Mouse (Mus musculus) spleen, postnatal 4 days (tissue): ENCODE measurements around the gene Rep15.
A peak's percentile ranks its signal among the peaks of the same experiment; 100 is the strongest.

ENCODE experiments used
- DNase-seq, 2 experiments: peaks; one replicate each; pipeline ENCODE4 v3.0.0; 2022; ENCODE audit warnings: low spot score in 2 of 2

The Rep15 gene

GRCm38 (mm10) chr6:147029591-147029990 is 2.8 kb upstream of the Rep15 start:
- peak in 1 of 2 experiments; percentile 31 for DNase-seq

GRCm38 (mm10) chr6:147030096-147030885 is 2.1 kb upstream of the Rep15 start:
- no peak for DNase-seq

GRCm38 (mm10) chr6:147042291-147043290 is 10.2 kb downstream of the Rep15 start, which contains the start of gene Mrps35:
TSS of gene Mrps35 (plus strand) at chr6:147042764.
- DNase-seq = peak; percentile 85 to 93

- DNase-seq = no peak
These were observed 11.2 kb downstream of the Rep15 start for GRCm38 (mm10) chr6:147043633-147044032.

- no peak for DNase-seq
These were observed 16.9 kb downstream of the Rep15 start for GRCm38 (mm10) chr6:147049239-147049805.

- DNase-seq = peak in 1 of 2 experiments; percentile 56
These were observed 19.3 kb downstream of the Rep15 start for GRCm38 (mm10) chr6:147051666-147052065.

- peak in 1 of 2 experiments; percentile 44 for DNase-seq
These were observed 20.1 kb downstream of the Rep15 start for GRCm38 (mm10) chr6:147052440-147052839.

- peak in 1 of 2 experiments; percentile 50 for DNase-seq
These were observed 21.6 kb downstream of the Rep15 start for GRCm38 (mm10) chr6:147053785-147054646.

- DNase-seq = peak in 1 of 2 experiments; percentile 36
These were observed 23.1 kb downstream of the Rep15 start for GRCm38 (mm10) chr6:147055374-147055977.

- no peak for DNase-seq
These were observed 26.9 kb downstream of the Rep15 start for GRCm38 (mm10) chr6:147059326-147059725.

GRCm38 (mm10) chr6:147061630-147062029 is 29.2 kb downstream of the Rep15 start:
- DNase-seq = no peak

- no peak for DNase-seq
These were observed 29.6 kb downstream of the Rep15 start for GRCm38 (mm10) chr6:147062034-147062433.

GRCm38 (mm10) chr6:147062694-147063093 is 30.3 kb downstream of the Rep15 start:
- DNase-seq = no peak

GRCm38 (mm10) chr6:147064226-147064943 is 32.0 kb downstream of the Rep15 start:
- DNase-seq = no peak

GRCm38 (mm10) chr6:147064944-147065261 is 32.5 kb downstream of the Rep15 start:
- no peak for DNase-seq

- DNase-seq = no peak
These were observed 43.5 kb downstream of the Rep15 start for GRCm38 (mm10) chr6:147075808-147076387.

GRCm38 (mm10) chr6:147076878-147077277 is 44.5 kb downstream of the Rep15 start:
- DNase-seq = no peak

GRCm38 (mm10) chr6:147079919-147080318 is 47.5 kb downstream of the Rep15 start:
- no peak for DNase-seq
